In genomic region chr1:120231334-120231733, GRCm38 (mm10) we compare ENCODE assay signal across 9 mouse cellular contexts. TPM values are rescaled to one million over a fixed set of nuclear protein-coding genes. Genes with fewer than 3 reads are reported as not detected.
DNase-seq lines count a peak whose midpoint lies in the region; ATAC-seq and TF ChIP-seq lines count a peak whose summit lies in the region.
"Had no signal": no experiment of that assay in that cellular context is flagged by ENCODE, and none has a peak within 500 bp of the region (broad histone marks: within the 10 kb centered on the region; RNA-seq: fewer than 3 reads in every experiment).

No protein-coding gene starts in this region.

- 37% methylated on average over 6 of the region's 6 CpGs for WGBS in lung, adult 2 months
- WGBS in liver, embryonic 11.5 days: 14% methylated on average over 6 of the region's 6 CpGs
- WGBS in neural tube, embryonic 15.5 days: 38% methylated on average over 6 of the region's 6 CpGs

- POLR2A ChIA-PET in Patski (lab: Charles Lee): interaction anchor here (0.7 kb wide), 1 partner anchor 34 kb away, joined by 3 read pairs; no protein-coding TSS in a partner anchor

- no peaks in the 10 kb centered on the region for H3K27me3 ChIP-seq in Patski
- H3K27me3 ChIP-seq in liver, embryonic 11.5 days (replicated peaks; ENCODE audit: control insufficient read depth, insufficient read depth, low read length): no peaks in the 10 kb centered on the region
- no peaks in the 10 kb centered on the region for H3K27me3 ChIP-seq in neural tube, embryonic 15.5 days (replicated peaks)
- H3K27me3 ChIP-seq: midbrain, embryonic 12.5 days had no signal

- ATAC-seq in Patski: peak; percentile 49
- peak; percentile 88 for ATAC-seq in liver, embryonic 11.5 days (replicated peaks; ENCODE audit: low FRiP score)
- ATAC-seq in neural tube, embryonic 15.5 days (ENCODE audit: low FRiP score): peak; percentile 63; the same call in 1 of the 2 replicates
- ATAC-seq in activated CD4-positive, CD25-positive, alpha-beta regulatory T cell, adult 4 months: no peak

- no peak overlapping the region for H3K27ac ChIP-seq in cortical plate, adult 2 months (ENCODE audit: insufficient read depth, low read length)
- H3K27ac ChIP-seq in liver, embryonic 11.5 days (ENCODE audit: low read depth, low read length): no peak overlapping the region
- H3K27ac ChIP-seq in neural tube, embryonic 15.5 days (replicated peaks): no peak overlapping the region
- H3K27ac ChIP-seq: midbrain, embryonic 12.5 days had no signal

- TF ChIP-seq CTCF in lung, adult 2 months (IDR thresholded peaks at IDR 0.05; ENCODE audit: insufficient read depth, low read length): peak; percentile 79
- TF ChIP-seq CTCF in Patski (IDR thresholded peaks at IDR 0.05): no peak
- TF ChIP-seq CTCF in cortical plate, adult 2 months (IDR thresholded peaks at IDR 0.05; ENCODE audit: extremely low read depth, insufficient read depth, low read length): peak; percentile 76

- DNase-seq in lung, adult 2 months: no peak
- no peak for DNase-seq in lung, postnatal 25 days (ENCODE audit: low spot score)
- DNase-seq in Patski (ENCODE audit: low read depth, low spot score): no peak
- DNase-seq in induced T-regulatory cell, adult 2 months (ENCODE audit: low read depth): peak; percentile 4
- DNase-seq in liver, embryonic 11.5 days (ENCODE audit: low spot score): peak; percentile 48

- CTCF ChIA-PET in Patski (lab: Charles Lee): interaction anchor here (0.9 to 6.7 kb wide), 10 partner anchors 10 to 60 kb away, joined by 3 to 38 read pairs (median 4); no protein-coding TSS in a partner anchor

- H3K4me1 ChIP-seq in lung, adult 2 months (ENCODE audit: control insufficient read depth, insufficient read depth, low read length): no peaks in the 10 kb centered on the region
- H3K4me1 ChIP-seq in cortical plate, adult 2 months (ENCODE audit: control insufficient read depth, insufficient read depth, low read length): no peaks in the 10 kb centered on the region
- peaks cover 19% of the 10 kb centered on the region for H3K4me1 ChIP-seq in liver, embryonic 11.5 days (replicated peaks; ENCODE audit: control insufficient read depth, insufficient read depth, low read length)
- H3K4me1 ChIP-seq in neural tube, embryonic 15.5 days: no peaks in the 10 kb centered on the region

- in situ Hi-C loops in Patski (cut with MboI; ENCODE audit: low pct_unique_long_range_greater_than_20kb): loop anchor here (5.0 kb wide), 1 partner anchor 56 kb away; no protein-coding TSS in a partner anchor

- H3K4me3 ChIP-seq in lung, adult 2 months (replicated peaks; ENCODE audit: extremely low read depth, low read depth, low read length): no peak overlapping the region
- no peak overlapping the region for H3K4me3 ChIP-seq in cortical plate, adult 2 months (ENCODE audit: insufficient read depth, low read length)
- no peak overlapping the region for H3K4me3 ChIP-seq in liver, embryonic 11.5 days (ENCODE audit: low read depth, low read length)
- no peak overlapping the region for H3K4me3 ChIP-seq in neural tube, embryonic 15.5 days (replicated peaks)
- H3K4me3 ChIP-seq: midbrain, embryonic 12.5 days had no signal

- H3K9ac ChIP-seq in liver, embryonic 11.5 days (ENCODE audit: low read depth, low read length): no peak overlapping the region; the same call in 1 of the 2 replicates
- H3K9ac ChIP-seq in neural tube, embryonic 15.5 days (replicated peaks): no peak overlapping the region
- H3K9ac ChIP-seq: midbrain, embryonic 12.5 days had no signal

- H3K4me2 ChIP-seq in liver, embryonic 11.5 days: no peak overlapping the region; the same call in 1 of the 2 replicates
- H3K4me2 ChIP-seq in neural tube, embryonic 15.5 days: no peak overlapping the region
- H3K4me2 ChIP-seq: midbrain, embryonic 12.5 days had no signal

- no peak for TF ChIP-seq POLR2A in lung, adult 2 months (IDR thresholded peaks at IDR 0.05; ENCODE audit: borderline replicate concordance, extremely low read depth, low read depth, low read length)
- TF ChIP-seq POLR2A in cortical plate, adult 2 months (IDR thresholded peaks at IDR 0.05; ENCODE audit: extremely low read depth, insufficient read depth, low read length): no peak

- peaks cover 6% of the 10 kb centered on the region; the same call in 1 of the 2 replicates for H3K36me3 ChIP-seq in liver, embryonic 11.5 days (ENCODE audit: control insufficient read depth, insufficient read depth, low read length)
- no peaks in the 10 kb centered on the region for H3K36me3 ChIP-seq in neural tube, embryonic 15.5 days
- H3K36me3 ChIP-seq: midbrain, embryonic 12.5 days had no signal

- no peaks in the 10 kb centered on the region for H3K9me3 ChIP-seq in liver, embryonic 11.5 days (ENCODE audit: control insufficient read depth, low read length)
- no peaks in the 10 kb centered on the region for H3K9me3 ChIP-seq in neural tube, embryonic 15.5 days (replicated peaks)
- H3K9me3 ChIP-seq: midbrain, embryonic 12.5 days had no signal

RNA-seq across cellular contexts. Expression of gene Steap3, which starts 41.2 kb away (rescaled TPM):
- polyA plus RNA-seq in lung, adult 2 months (2012; rRNA removed): 58.3 and 67.0 TPM in 2 replicates
- 85.3 TPM for polyA plus RNA-seq in Patski (2021)
- polyA plus RNA-seq in cortical plate, adult 2 months (2012; rRNA removed): 10.1 and 11.5 TPM in 2 replicates
- 74.7 TPM in 2 replicates for polyA plus RNA-seq in liver, embryonic 11.5 days (2014; fragmentation: Nextera tagmentation; extraction: Ambion mirVana)
- polyA plus RNA-seq in neural tube, embryonic 15.5 days (2015; fragmentation: Nextera tagmentation; extraction: Ambion mirVana): 3.9 and 5.4 TPM in 2 replicates
- not detected for polyA plus RNA-seq in activated CD4-positive, CD25-positive, alpha-beta regulatory T cell, adult 4 months (2017; shearing (Covaris generic))

Comparison
In these comparisons a context has a peak if more than half of its experiments do, and no peak if none do; other contexts are left out.
1. DNase-seq: peak in induced T-regulatory cell, adult 2 months (single experiment) and liver, embryonic 11.5 days (single experiment); none in lung, adult 2 months (single experiment), lung, postnatal 25 days (single experiment) and Patski (single experiment).